Mouse (Mus musculus) spleen, postnatal 4 days (tissue): Measurements from ENCODE around the gene Rmdn3.

Experiments
- DNase-seq, 2 experiments: peaks; one replicate each; pipeline ENCODE4 v3.0.0; 2022; ENCODE audit warnings: low spot score in 2 of 2

The Rmdn3 gene

GRCm38 (mm10) chr2:119101552-119101951 lies 55.3 kb downstream of the Rmdn3 start:
- no peak for DNase-seq
